Mouse (Mus musculus) fat pad, adult 2 months (tissue): ENCODE measurements around the gene Msi2.

ENCODE experiments used
- DNase-seq: peaks from one replicate; pipeline ENCODE4 v3.0.0-alpha.2; 2011; ENCODE audit warnings: low read depth, low spot score; ENCODE audit errors: extremely low read depth

Gene Msi2

DNA sequence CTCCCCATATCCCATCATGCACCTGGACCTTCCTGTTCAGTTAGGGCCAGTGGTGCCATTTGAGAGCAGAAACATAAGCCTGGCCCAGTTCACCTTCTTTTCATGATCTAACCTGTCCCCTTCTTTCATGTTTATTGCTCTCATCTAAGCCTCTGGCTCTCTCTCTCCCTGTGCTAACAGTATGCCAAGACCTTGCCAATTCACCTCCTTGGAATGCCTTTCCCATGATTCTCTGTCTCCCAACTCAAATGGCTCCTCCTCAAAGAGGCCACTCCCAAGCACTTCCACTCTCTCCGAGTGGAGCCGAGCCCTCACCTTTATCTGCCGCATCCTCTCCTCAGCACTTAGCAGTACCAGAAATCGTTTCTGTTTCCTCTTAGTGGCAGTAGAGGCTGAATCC lies 256.7 kb downstream of the Msi2 start:
- peak; percentile 56 for DNase-seq

- no peak for DNase-seq
These were observed 258.2 kb downstream of the Msi2 start for GRCm38 (mm10) chr11:88459946-88460736.

GRCm38 (mm10) chr11:88457241-88457738 lies 261.0 kb downstream of the Msi2 start:
- DNase-seq, result no peak

GRCm38 (mm10) chr11:88454867-88455806 lies 263.2 kb downstream of the Msi2 start:
- DNase-seq, result no peak

- DNase-seq, result no peak
These were observed 269.1 kb downstream of the Msi2 start for GRCm38 (mm10) chr11:88449180-88449579.

- no peak for DNase-seq
These were observed 269.7 kb downstream of the Msi2 start for GRCm38 (mm10) chr11:88448571-88448970.

DNA sequence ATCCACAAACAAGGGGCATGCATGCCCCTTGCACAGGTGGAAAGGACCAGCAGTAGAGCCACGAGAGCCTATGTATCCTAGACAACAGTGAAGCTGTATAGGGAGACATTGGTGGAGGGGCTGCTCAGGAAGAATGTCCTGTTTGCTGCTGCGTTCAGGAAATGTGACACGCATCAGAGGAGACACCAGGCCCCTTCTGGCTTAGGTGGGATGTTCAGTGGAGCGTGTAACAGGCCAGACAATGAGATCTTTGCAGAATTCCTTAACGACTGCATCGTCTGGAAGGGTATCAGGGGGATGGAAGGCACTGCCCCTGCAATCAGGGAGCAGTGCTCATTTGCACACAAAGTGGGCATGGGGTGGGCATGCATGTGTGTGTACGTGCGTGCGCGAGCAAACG lies 271.0 kb downstream of the Msi2 start:
- DNase-seq, result no peak

DNA sequence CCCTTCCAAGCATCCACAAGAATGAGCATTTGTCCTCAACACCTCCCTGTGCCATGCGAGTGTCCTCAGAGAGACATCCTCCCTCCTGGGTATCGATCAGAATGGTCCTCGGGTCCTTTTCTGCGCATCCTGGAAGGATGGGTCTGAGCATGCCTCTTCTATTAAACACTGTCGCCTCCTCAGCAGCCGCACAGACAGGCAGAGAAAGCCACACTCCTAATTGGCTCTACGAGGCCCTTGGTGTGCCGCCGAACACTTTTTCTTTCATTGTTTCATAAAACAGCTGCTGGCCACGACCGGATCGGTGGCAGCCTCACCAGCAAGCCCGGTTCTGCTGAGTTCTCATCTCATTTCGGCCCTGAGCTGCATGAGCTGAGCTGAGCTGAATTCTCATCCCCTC lies 274.4 kb downstream of the Msi2 start:
- DNase-seq, result no peak

DNA sequence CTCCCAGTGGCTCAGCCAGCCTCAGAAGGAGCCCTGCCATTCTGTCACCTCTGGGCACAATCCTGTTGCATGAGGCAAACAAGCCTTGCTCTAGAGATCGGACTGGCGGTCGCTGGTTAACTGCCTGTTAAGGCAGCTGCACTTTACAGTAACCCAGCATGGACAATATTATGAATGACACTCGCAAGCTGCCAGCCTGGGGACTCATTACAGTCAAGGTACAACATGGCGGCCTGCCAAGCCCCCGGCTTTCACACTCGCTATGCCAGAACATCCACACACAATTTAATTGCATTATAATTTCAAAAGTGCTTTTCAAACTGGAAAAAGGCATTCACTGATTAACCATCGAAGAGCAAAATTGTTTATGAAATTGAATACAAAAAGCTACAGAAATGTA lies 275.0 kb downstream of the Msi2 start:
- DNase-seq, result no peak

DNA sequence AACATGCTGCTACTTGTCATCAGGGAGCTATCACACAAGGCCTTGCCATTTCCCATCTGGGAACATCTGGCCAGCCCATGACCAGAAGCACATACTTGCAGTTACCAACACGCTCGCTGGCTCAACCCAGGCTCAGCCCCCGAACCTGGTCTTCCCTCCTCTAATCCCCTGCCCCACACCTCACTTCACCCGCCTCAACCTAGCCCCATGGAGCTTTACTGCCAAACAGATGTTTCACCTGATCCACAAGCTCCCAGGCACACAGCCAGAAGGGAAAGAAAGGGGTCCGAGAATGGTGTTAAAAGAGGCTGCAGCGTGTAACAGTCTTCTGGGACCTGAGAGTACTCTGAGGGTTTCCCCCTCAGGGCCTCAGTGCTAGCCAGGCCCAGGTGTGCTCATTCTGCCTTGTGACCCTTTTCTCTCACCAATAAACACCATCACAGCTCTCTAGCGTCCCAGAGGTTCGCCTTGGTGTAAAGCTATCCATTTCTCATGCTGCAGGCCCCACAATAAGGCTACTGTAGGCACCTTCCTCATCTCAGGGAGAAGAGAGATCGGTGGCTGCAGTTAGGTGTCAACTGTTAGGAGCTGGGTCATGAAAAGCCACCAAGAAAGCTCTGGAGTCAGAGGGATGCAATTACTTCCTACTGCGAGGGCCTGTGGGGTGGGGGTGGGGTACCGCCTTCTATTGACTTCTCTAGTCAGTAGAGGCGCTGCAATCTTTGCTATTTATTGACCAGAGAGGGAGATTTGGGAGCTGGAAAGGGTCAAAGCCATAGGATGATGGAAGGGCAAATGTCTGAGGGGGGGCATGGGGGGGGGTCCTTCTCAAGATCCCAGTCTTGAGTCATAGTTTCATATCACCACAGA lies 276.2 kb downstream of the Msi2 start:
- no peak for DNase-seq

- no peak for DNase-seq
These were observed 279.7 kb downstream of the Msi2 start for GRCm38 (mm10) chr11:88438659-88439058.

- no peak for DNase-seq
These were observed 281.7 kb downstream of the Msi2 start for GRCm38 (mm10) chr11:88436596-88436995.

DNA sequence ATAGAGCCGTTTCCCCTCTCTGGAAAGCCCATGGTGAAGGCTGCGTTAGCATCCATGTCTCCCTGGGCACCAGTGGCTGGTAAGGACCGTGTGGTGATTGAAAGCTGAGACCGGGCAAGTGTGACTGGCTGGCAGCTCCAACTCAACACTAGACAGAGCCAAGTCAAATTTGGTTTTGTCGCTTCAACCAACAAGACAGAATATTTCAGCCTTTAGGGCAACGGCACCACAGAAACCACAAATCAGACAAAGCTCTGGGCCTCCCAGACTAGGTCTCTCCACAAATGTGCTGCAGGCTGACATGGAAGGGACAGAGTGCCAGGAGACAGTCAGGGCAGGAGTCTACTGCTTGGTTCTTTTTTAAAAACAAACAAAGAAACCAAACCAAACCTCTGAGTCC lies 282.8 kb downstream of the Msi2 start:
- no peak for DNase-seq

DNA sequence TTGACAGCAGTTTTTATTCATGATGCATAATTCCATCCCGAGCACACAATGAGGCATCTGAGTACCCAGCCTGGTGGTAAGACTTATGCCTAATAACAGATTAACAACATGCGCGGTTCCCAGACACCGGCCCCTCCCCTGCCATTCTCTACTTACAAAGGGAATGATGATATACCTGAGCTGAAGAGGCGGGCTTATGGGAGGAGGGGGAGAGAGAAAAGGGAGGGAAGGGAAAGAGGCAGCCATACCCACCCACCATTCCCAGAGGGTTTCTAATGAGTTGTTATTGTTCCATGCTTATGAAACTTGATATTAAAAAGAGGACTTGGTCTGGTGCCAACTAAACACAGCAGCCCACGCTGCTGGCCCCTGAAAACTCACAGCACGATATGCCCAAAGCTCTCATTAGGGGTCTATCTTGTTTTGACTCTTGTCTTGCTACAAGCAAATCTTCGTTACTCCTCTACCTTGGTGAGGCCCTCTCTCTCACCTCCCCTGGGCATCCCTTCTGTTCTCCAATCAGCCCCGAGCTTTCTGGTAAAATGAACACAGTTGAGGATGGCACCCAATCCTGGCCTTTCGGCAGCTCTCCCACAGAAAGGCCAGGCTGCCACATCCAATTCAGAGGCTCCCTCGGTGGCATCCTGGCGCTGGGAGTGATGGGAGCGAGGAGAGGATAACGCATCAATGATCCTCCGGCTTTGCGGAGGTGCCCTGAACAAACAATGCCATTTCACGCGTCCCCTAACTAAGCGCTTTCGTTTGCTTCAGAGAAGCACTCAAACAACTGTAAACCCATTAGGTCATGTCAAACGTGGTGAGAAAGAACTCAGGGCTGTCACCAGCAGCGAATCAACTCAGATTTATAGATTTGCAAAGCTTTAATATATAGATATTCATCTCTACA lies 286.7 kb downstream of the Msi2 start:
- DNase-seq, result no peak

DNA sequence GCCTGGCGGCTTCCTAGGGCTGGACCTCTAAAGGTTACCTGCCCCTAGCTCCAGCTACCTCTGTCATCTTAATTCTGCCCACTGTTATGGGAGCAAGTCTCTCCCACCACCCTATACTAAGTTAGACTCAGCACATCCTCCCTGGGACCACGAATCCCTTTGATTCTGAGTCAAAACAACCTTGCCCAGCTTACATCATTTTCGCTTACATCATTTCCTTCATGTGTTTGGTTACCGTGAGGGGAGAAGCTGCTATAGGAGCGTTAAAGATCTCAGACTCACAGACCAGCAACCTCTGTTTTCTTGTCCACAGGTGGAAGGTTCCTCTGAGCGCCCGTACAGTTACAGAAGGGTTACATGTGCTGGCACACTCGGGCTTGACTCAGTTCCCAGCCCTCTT lies 288.0 kb downstream of the Msi2 start:
- no peak for DNase-seq

- no peak for DNase-seq
These were observed 288.6 kb downstream of the Msi2 start for GRCm38 (mm10) chr11:88429680-88430079.

DNA sequence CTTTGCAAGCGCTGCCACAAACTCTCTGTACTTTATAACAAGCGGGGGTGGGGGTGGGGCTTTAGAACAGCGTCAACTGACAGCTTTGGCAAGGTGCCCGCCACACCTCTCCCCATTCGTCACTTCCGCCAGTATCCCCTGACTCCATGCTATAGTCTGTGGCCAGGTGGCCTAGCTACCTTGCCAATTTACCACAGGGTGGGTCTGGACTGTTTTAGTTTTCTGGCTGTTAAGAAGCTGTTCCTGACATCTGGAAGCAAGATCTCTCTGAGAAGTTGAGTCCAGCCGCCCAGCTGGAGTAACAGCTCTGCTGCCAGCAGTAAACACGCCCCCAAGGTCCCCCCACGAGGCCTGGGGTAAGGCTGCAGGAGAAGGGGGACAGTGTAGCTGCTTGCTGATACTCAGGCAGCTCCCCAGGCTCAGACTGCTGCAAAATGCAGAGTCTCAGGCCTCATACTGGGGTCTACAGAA lies 292.6 kb downstream of the Msi2 start:
- DNase-seq, result no peak

- DNase-seq, result no peak
These were observed 294.1 kb downstream of the Msi2 start for GRCm38 (mm10) chr11:88424034-88424767.

DNA sequence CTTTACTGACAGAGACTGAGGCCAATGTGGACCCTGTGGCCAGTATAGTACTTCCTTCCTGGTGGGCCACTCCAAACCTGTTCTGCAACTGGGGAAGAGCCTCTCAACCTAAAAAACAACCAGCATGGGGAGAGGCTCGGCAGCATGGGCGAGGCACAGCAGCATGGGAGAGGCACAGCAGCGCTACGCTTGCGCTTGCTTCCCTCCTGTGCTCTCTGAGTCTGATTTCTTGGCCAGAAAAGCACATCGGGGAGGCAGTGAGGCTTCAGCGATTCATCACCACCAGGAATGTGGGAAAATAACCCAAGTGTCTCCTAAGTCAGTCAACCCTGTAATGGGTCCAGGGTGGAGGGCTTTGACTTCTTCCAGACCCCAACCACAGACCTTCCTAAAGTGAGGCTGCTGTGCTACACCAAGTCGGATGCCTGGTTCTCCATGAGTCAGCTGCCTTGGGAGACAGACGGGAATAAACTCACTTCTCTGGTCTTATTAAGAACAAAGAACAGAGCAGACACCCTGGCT lies 297.2 kb downstream of the Msi2 start:
- DNase-seq, result no peak
